Mouse (Mus musculus): ENCODE results near the gene Iqcf4. TPM values are rescaled to one million over a fixed set of nuclear protein-coding genes. Genes with fewer than 3 reads are reported as not detected.

Iqcf4 gene
- polyA plus RNA-seq, 1 experiment: not detected

- no peak for DNase-seq (ENCODE audit: extremely low spot score in 1 of 2, low spot score in 1 of 2)
These were observed 50.9 kb downstream of the Iqcf4 start for GRCm38 (mm10) chr9:106519909-106520308.

- no peak for DNase-seq (ENCODE audit: extremely low spot score in 1 of 2, low spot score in 1 of 2)
These were observed 51.4 kb downstream of the Iqcf4 start for GRCm38 (mm10) chr9:106519433-106519832.

Other genes starting within 250 kb of the Iqcf4 start
- 92.3 and 101 TPM in 2 replicates for gene Dusp7, start 202.4 kb downstream of the Iqcf4 start, polyA plus RNA-seq (2012; rRNA removed)
- 727 and 762 TPM in 2 replicates for gene Rpl29, start 141.5 kb downstream of the Iqcf4 start, polyA plus RNA-seq (2012; rRNA removed)
- gene Acy1, start 132.7 kb downstream of the Iqcf4 start, polyA plus RNA-seq (2012; rRNA removed): 9.8 and 9.9 TPM in 2 replicates
- gene Abhd14b, start 123.5 kb downstream of the Iqcf4 start, polyA plus RNA-seq (2012; rRNA removed): 29.0 and 36.5 TPM in 2 replicates
- gene Abhd14a, start 123.3 kb downstream of the Iqcf4 start, polyA plus RNA-seq (2012; rRNA removed): 73.6 and 78.1 TPM in 2 replicates
- 220 and 253 TPM in 2 replicates for gene Pcbp4, start 117.7 kb downstream of the Iqcf4 start, polyA plus RNA-seq (2012; rRNA removed)
- gene Gpr62, start 105.1 kb downstream of the Iqcf4 start, polyA plus RNA-seq (2012; rRNA removed): 9.7 and 11.2 TPM in 2 replicates
- 45.6 and 45.8 TPM in 2 replicates for gene Rrp9, start 95.0 kb downstream of the Iqcf4 start, polyA plus RNA-seq (2012; rRNA removed)
- gene Parp3, start 94.0 kb downstream of the Iqcf4 start, polyA plus RNA-seq (2012; rRNA removed): 4.3 and 5.1 TPM in 2 replicates
- gene Iqcf1, start 71.0 kb downstream of the Iqcf4 start, polyA plus RNA-seq (2012; rRNA removed): not detected in 2 replicates
- gene Iqcf5, start 56.4 kb downstream of the Iqcf4 start, polyA plus RNA-seq (2012; rRNA removed): 0.25 TPM in 1 of 2 replicates, not detected in the other
- not detected in 2 replicates for gene Iqcf3, start 9.4 kb downstream of the Iqcf4 start, polyA plus RNA-seq (2012; rRNA removed)
- not detected in 2 replicates for gene Iqcf6, start 55.6 kb upstream of the Iqcf4 start, polyA plus RNA-seq (2012; rRNA removed)
- gene Grm2, start 85.1 kb upstream of the Iqcf4 start, polyA plus RNA-seq (2012; rRNA removed): 73.5 and 78.2 TPM in 2 replicates
- gene Tex264, start 114.9 kb upstream of the Iqcf4 start, polyA plus RNA-seq (2012; rRNA removed): 96.7 and 104 TPM in 2 replicates
- 8.9 and 9.4 TPM in 2 replicates for gene Rad54l2, start 218.2 kb upstream of the Iqcf4 start, polyA plus RNA-seq (2012; rRNA removed)

Measured in frontal cortex, adult 2 months (tissue).